Mouse (Mus musculus): Measurements from ENCODE around the gene Ntn3.

Ntn3 gene

GRCm38 (mm10) chr17:24210591-24210990, 1.3 kb upstream of the Ntn3 start:
- no peak for DNase-seq

GRCm38 (mm10) chr17:24209916-24210240, 547 bp upstream of the Ntn3 start:
- DNase-seq, result no peak

- no peak for DNase-seq
Measured at GRCm38 (mm10) chr17:24208641-24209042, 689 bp downstream of the Ntn3 start.

GRCm38 (mm10) chr17:24207768-24208640, 1.3 kb downstream of the Ntn3 start:
- no peak for DNase-seq

GRCm38 (mm10) chr17:24206451-24207351, 2.6 kb downstream of the Ntn3 start:
- DNase-seq, result peak; percentile 92

- DNase-seq, result peak; percentile 75
Measured at GRCm38 (mm10) chr17:24205908-24206361, 3.4 kb downstream of the Ntn3 start.

GRCm38 (mm10) chr17:24205284-24205888, 3.9 kb downstream of the Ntn3 start, which contains the start of gene Tbc1d24:
Gene Tbc1d24 (minus strand): TSS chr17:24205562.
- DNase-seq, result peak; percentile 97

- no peak for DNase-seq
Measured at GRCm38 (mm10) chr17:24204846-24205245, 4.5 kb downstream of the Ntn3 start.

- no peak for DNase-seq
Measured at GRCm38 (mm10) chr17:24203611-24204534, 5.5 kb downstream of the Ntn3 start.

GRCm38 (mm10) chr17:24203068-24203467, 6.3 kb downstream of the Ntn3 start:
- DNase-seq, result peak; percentile 91

GRCm38 (mm10) chr17:24201092-24201491, 8.2 kb downstream of the Ntn3 start:
- DNase-seq, result no peak

- DNase-seq, result peak; percentile 56
Measured at GRCm38 (mm10) chr17:24199741-24200140, 9.6 kb downstream of the Ntn3 start.

GRCm38 (mm10) chr17:24199252-24199651, 10.1 kb downstream of the Ntn3 start:
- peak; percentile 78 for DNase-seq

- peak; percentile 59 for DNase-seq
Measured at GRCm38 (mm10) chr17:24197032-24197824, 12.1 kb downstream of the Ntn3 start.

GRCm38 (mm10) chr17:24195349-24195748, 14.0 kb downstream of the Ntn3 start:
- no peak for DNase-seq

- peak; percentile 76 for DNase-seq
Measured at GRCm38 (mm10) chr17:24193769-24194168, 15.6 kb downstream of the Ntn3 start.

- DNase-seq, result no peak
Measured at GRCm38 (mm10) chr17:24193268-24193667, 16.1 kb downstream of the Ntn3 start.

GRCm38 (mm10) chr17:24192848-24193247, 16.5 kb downstream of the Ntn3 start:
- no peak for DNase-seq

GRCm38 (mm10) chr17:24191481-24191880, 17.9 kb downstream of the Ntn3 start:
- no peak for DNase-seq

GRCm38 (mm10) chr17:24190934-24191333, 18.4 kb downstream of the Ntn3 start:
- DNase-seq, result no peak

GRCm38 (mm10) chr17:24174259-24174658, 35.1 kb downstream of the Ntn3 start:
- no peak for DNase-seq
